Mouse (Mus musculus) heart, embryonic 16.5 days (tissue): ENCODE data around the gene Shank2. TPM values are rescaled to one million over a fixed set of nuclear protein-coding genes. Genes with fewer than 3 reads are reported as not detected.

Source experiments
- ATAC-seq: fragments of 200-750 bp; cut with Nextera tagmentation; replicated peaks from 2 replicates; pipeline ENCODE4 v1.8.0; 2017; ENCODE audit warnings: moderate number of reproducible peaks; ENCODE audit not compliant: insufficient read depth, low FRiP score; ENCODE audit errors: extremely low read depth
- H3K27ac ChIP-seq: fragments of 300-500 bp; sonication (generic); 2 replicates; pipeline ENCODE4 v1.5.1; 2014; ENCODE audit warnings: mild to moderate bottlenecking, low read length, control low read depth, moderate library complexity
- H3K27me3 ChIP-seq: fragments of 300-500 bp; sonication (generic); 2 replicates; pipeline ENCODE4 v1.6.1; 2014; ENCODE audit warnings: low read length, mixed read lengths; ENCODE audit not compliant: control insufficient read depth, insufficient read depth
- H3K36me3 ChIP-seq: fragments of 300-500 bp; sonication (generic); 2 replicates; pipeline ENCODE4 v1.6.1; 2014; ENCODE audit not compliant: control insufficient read depth, insufficient read depth
- H3K4me1 ChIP-seq: fragments of 300-500 bp; sonication (generic); 2 replicates; pipeline ENCODE4 v1.6.1; 2014; ENCODE audit warnings: low read length, mixed read lengths; ENCODE audit not compliant: control insufficient read depth, insufficient read depth
- H3K4me2 ChIP-seq: fragments of 300-500 bp; sonication (generic); 2 replicates; pipeline ENCODE4 v1.6.1; 2014; ENCODE audit warnings: low read depth, mild to moderate bottlenecking, control low read depth, low read length
- H3K4me3 ChIP-seq: fragments of 300-500 bp; sonication (generic); 2 replicates; pipeline ENCODE4 v1.5.1; 2014; ENCODE audit warnings: mild to moderate bottlenecking, control low read depth, low read length
- H3K9ac ChIP-seq: fragments of 300-500 bp; sonication (generic); 2 replicates; pipeline ENCODE4 v1.6.1; 2014; ENCODE audit warnings: low read length, control low read depth
- H3K9me3 ChIP-seq: fragments of 300-500 bp; sonication (generic); replicated peaks from 2 replicates; pipeline ENCODE4 v1.6.1; 2016; ENCODE audit warnings: low read length; ENCODE audit not compliant: control insufficient read depth
- WGBS: fragments of 180-500 bp; shearing (Covaris S2); extraction: QIAGEN DNeasy Blood & Tissue Kit; methylation state at CpG from one replicate; pipeline ENCODE4 v1.1.7; 2014; 5-methylcytosine and 5-hydroxymethylcytosine counted together
- polyA plus RNA-seq: library from polyadenylated mRNA; unstranded; fragments of >200 nt; fragmentation: Nextera tagmentation; extraction: Ambion mirVana; gene quantifications from 2 replicates; pipeline ENCODE4 v1.2.1, GENCODE M21; 2015

Gene Shank2
- 0.76 and 0.79 TPM in 2 replicates for polyA plus RNA-seq

GRCm38 (mm10) chr7:144001628-144002027, at the start of gene Shank2:
TSS of gene Shank2 (plus strand) at chr7:144001928.
- no peaks in the 10 kb centered on the region for H3K27me3 ChIP-seq
- H3K4me2 ChIP-seq, result no peak within 1 kb of the TSS
- H3K27ac ChIP-seq, result no peak within 1 kb of the TSS
- H3K9me3 ChIP-seq, result peaks cover 5% of the 10 kb centered on the region
- H3K4me1 ChIP-seq, result no peaks in the 10 kb centered on the region
- H3K4me3 ChIP-seq, result no peak within 1 kb of the TSS
- no peak for ATAC-seq
- 81% methylated on average over 3 of the region's 3 CpGs for WGBS
- H3K36me3 ChIP-seq, result no peaks in the 10 kb centered on the region
- H3K9ac ChIP-seq, result no peak within 1 kb of the TSS

GRCm38 (mm10) chr7:143952130-143952529, 49.6 kb upstream of the Shank2 start:
- Histone ChIP-seq H3K36me3 (no peaks in the 10 kb centered on the region), H3K27me3 (peaks cover 2% of the 10 kb centered on the region; the same call in 1 of the 2 replicates), H3K4me1 (no peaks in the 10 kb centered on the region), H3K9ac (no peak overlapping the region), H3K4me2 (no peak overlapping the region), H3K4me3 (no peak overlapping the region), H3K9me3 (no peaks in the 10 kb centered on the region), H3K27ac (no peak overlapping the region)
- no peak for ATAC-seq
- 67% methylated on average over 2 of the region's 3 CpGs for WGBS

- H3K9ac ChIP-seq, result no peak overlapping the region
- H3K9me3 ChIP-seq, result no peaks in the 10 kb centered on the region; the same call in 1 of the 2 replicates
- 78% methylated on average over 6 of the region's 6 CpGs for WGBS
- peaks cover 2% of the 10 kb centered on the region; the same call in 1 of the 2 replicates for H3K27me3 ChIP-seq
- H3K4me2 ChIP-seq, result no peak overlapping the region
- ATAC-seq, result no peak
- H3K4me3 ChIP-seq, result no peak overlapping the region
- H3K27ac ChIP-seq, result no peak overlapping the region
- H3K4me1 ChIP-seq, result no peaks in the 10 kb centered on the region
- H3K36me3 ChIP-seq, result no peaks in the 10 kb centered on the region
These were observed 45.0 kb upstream of the Shank2 start for GRCm38 (mm10) chr7:143956575-143957295.

- Histone ChIP-seq H3K27ac (no peak overlapping the region), H3K9ac (no peak overlapping the region), H3K36me3 (no peaks in the 10 kb centered on the region), H3K4me1 (no peaks in the 10 kb centered on the region), H3K4me2 (no peak overlapping the region), H3K9me3 (no peaks in the 10 kb centered on the region; the same call in 1 of the 2 replicates), H3K27me3 (peaks cover 2% of the 10 kb centered on the region; the same call in 1 of the 2 replicates), H3K4me3 (no peak overlapping the region)
- WGBS, result 54% methylated on average over 11 of the region's 11 CpGs
- no peak for ATAC-seq
These were observed 43.6 kb upstream of the Shank2 start for GRCm38 (mm10) chr7:143958030-143958565.

- ATAC-seq, result no peak
- Histone ChIP-seq H3K36me3 (no peaks in the 10 kb centered on the region), H3K27me3 (no peaks in the 10 kb centered on the region), H3K9me3 (peaks cover 2% of the 10 kb centered on the region; the same call in 1 of the 2 replicates), H3K4me3 (no peak overlapping the region), H3K9ac (no peak overlapping the region), H3K4me2 (no peak overlapping the region), H3K27ac (no peak overlapping the region), H3K4me1 (no peaks in the 10 kb centered on the region)
- 82% methylated on average over 5 of the region's 5 CpGs for WGBS
These were observed 37.9 kb upstream of the Shank2 start for GRCm38 (mm10) chr7:143963813-143964212.

GRCm38 (mm10) chr7:143966621-143967020, 35.1 kb upstream of the Shank2 start:
- no peaks in the 10 kb centered on the region; the same call in 1 of the 2 replicates for H3K27me3 ChIP-seq
- no peak overlapping the region for H3K9ac ChIP-seq
- H3K4me2 ChIP-seq, result no peak overlapping the region
- no peaks in the 10 kb centered on the region for H3K36me3 ChIP-seq
- H3K4me1 ChIP-seq, result no peaks in the 10 kb centered on the region
- no peak for ATAC-seq
- no peak overlapping the region for H3K4me3 ChIP-seq
- WGBS, result 46% methylated on average over 7 of the region's 7 CpGs
- 0 out of 2 replicates have a peak, but pooled peaks cover 2% of the 10 kb centered on the region for H3K9me3 ChIP-seq
- H3K27ac ChIP-seq, result no peak overlapping the region

- Histone ChIP-seq H3K27ac (no peak overlapping the region), H3K4me2 (peak overlapping the region; percentile 80), H3K4me1 (0 out of 2 replicates have a peak, but pooled peaks cover 5% of the 10 kb centered on the region), H3K27me3 (peaks cover 68% of the 10 kb centered on the region), H3K9me3 (no peaks in the 10 kb centered on the region), H3K4me3 (peak overlapping the region; percentile 53), H3K36me3 (no peaks in the 10 kb centered on the region), H3K9ac (no peak overlapping the region)
- ATAC-seq, result no peak
- WGBS, result 18% methylated on average over 5 of the region's 5 CpGs
These were observed 24.3 kb upstream of the Shank2 start for GRCm38 (mm10) chr7:143977491-143977830.

GRCm38 (mm10) chr7:143977831-143978682, 23.7 kb upstream of the Shank2 start:
- H3K9me3 ChIP-seq, result no peaks in the 10 kb centered on the region
- 0 out of 2 replicates have a peak, but pooled peaks cover 5% of the 10 kb centered on the region for H3K4me1 ChIP-seq
- ATAC-seq, result peak; percentile 32; the same call in 1 of the 2 replicates
- H3K27me3 ChIP-seq, result peaks cover 71% of the 10 kb centered on the region
- H3K4me3 ChIP-seq, result peak overlapping the region; percentile 53
- WGBS, result 2% methylated on average over 66 of the region's 67 CpGs
- H3K27ac ChIP-seq, result no peak overlapping the region
- no peaks in the 10 kb centered on the region for H3K36me3 ChIP-seq
- H3K4me2 ChIP-seq, result peak overlapping the region; percentile 80
- 0 out of 2 replicates have a peak overlapping the region, but pooled peaks have one; percentile 10 for H3K9ac ChIP-seq
